Mouse (Mus musculus) megakaryocyte, adult 5-6 weeks (primary cell): ENCODE data around the gene Cd63. TPM values are rescaled to one million over a fixed set of nuclear protein-coding genes. Genes with fewer than 3 reads are reported as not detected.

ENCODE experiments used
- ATAC-seq: 2 replicates; pipeline ENCODE4 v1.8.0; 2016; ENCODE audit warnings: mild to moderate bottlenecking, inconsistent platforms; ENCODE audit not compliant: poor library complexity, severe bottlenecking
- total RNA-seq, 2 experiments: library from RNA; stranded (forward) in 1 of 2; stranded (reverse) in 1 of 2; fragments of 153-499, 151-499 nt in 1 of 2; fragments of 221-1000, 200-1000 nt in 1 of 2; gene quantifications; 2 replicates each; pipeline versions ENCODE4 v1.2.3 to v1.2.4; 2015 to 2017

Cd63 gene
- total RNA-seq, 2 experiments from 2014 or later: 46.8 to 60.5 TPM

GRCm38 (mm10) chr10:128923013-128923691, 22.4 kb downstream of the Cd63 start:
- ATAC-seq: peak; percentile 97

- no peak for ATAC-seq
Observed at GRCm38 (mm10) chr10:128923935-128924334, 23.1 kb downstream of the Cd63 start, which contains the start of gene Bloc1s1. Gene Bloc1s1 (minus strand): TSS chr10:128924035.

- no peak for ATAC-seq
Observed at GRCm38 (mm10) chr10:128928356-128928755, 27.6 kb downstream of the Cd63 start.

- ATAC-seq: no peak
Observed at GRCm38 (mm10) chr10:128929638-128930378, 29.0 kb downstream of the Cd63 start.

- ATAC-seq: no peak
Observed at GRCm38 (mm10) chr10:128931441-128931840, 30.7 kb downstream of the Cd63 start.

GRCm38 (mm10) chr10:128933574-128933973, 32.8 kb downstream of the Cd63 start, which contains the start of gene Itga7:
Gene Itga7 (plus strand): TSS chr10:128933818.
- ATAC-seq: no peak

- no peak for ATAC-seq
Observed at GRCm38 (mm10) chr10:128933976-128934721, 33.4 kb downstream of the Cd63 start.

GRCm38 (mm10) chr10:128934997-128935787, 34.4 kb downstream of the Cd63 start:
- no peak for ATAC-seq

- no peak for ATAC-seq
Observed at GRCm38 (mm10) chr10:128935826-128936440, 35.1 kb downstream of the Cd63 start.

- no peak for ATAC-seq
Observed at GRCm38 (mm10) chr10:128937756-128938390, 37.1 kb downstream of the Cd63 start.

- no peak for ATAC-seq
Observed at GRCm38 (mm10) chr10:128938457-128938856, 37.7 kb downstream of the Cd63 start.

- ATAC-seq: no peak
Observed at GRCm38 (mm10) chr10:128938974-128939373, 38.2 kb downstream of the Cd63 start.

GRCm38 (mm10) chr10:128940475-128941061, 39.8 kb downstream of the Cd63 start:
- ATAC-seq: no peak

GRCm38 (mm10) chr10:128945675-128946074, 44.9 kb downstream of the Cd63 start:
- peak; percentile 63 for ATAC-seq

GRCm38 (mm10) chr10:128947496-128947895, 46.7 kb downstream of the Cd63 start:
- ATAC-seq: no peak

GRCm38 (mm10) chr10:128950208-128950887, 49.6 kb downstream of the Cd63 start:
- no peak for ATAC-seq

GRCm38 (mm10) chr10:128958340-128958739, 57.6 kb downstream of the Cd63 start:
- ATAC-seq: no peak

- no peak for ATAC-seq
Observed at GRCm38 (mm10) chr10:128960142-128960541, 59.4 kb downstream of the Cd63 start.
